Mouse (Mus musculus) common myeloid progenitor, adult 5-6 weeks (primary cell): ENCODE measurements around the gene Hist1h2an. TPM values are rescaled to one million over a fixed set of nuclear protein-coding genes. Genes with fewer than 3 reads are reported as not detected.

Experiments
- ATAC-seq: replicated peaks from 2 replicates; pipeline ENCODE4 v1.8.0; 2016; ENCODE audit warnings: low read depth, mild to moderate bottlenecking, moderate TSS enrichment, inconsistent platforms; ENCODE audit not compliant: poor library complexity, severe bottlenecking
- total RNA-seq: library from RNA; stranded (forward); fragments of 200-1000, 187-1606 nt; gene quantifications from 2 replicates; pipeline ENCODE4 v1.2.3, GENCODE M21; 2017

The Hist1h2an gene
- total RNA-seq, 1 experiment from 2014 or later, result 413 TPM

GRCm38 (mm10) chr13:21749387-21750158 is 37.4 kb downstream of the Hist1h2an start:
- no peak for ATAC-seq

- no peak for ATAC-seq
Measured at GRCm38 (mm10) chr13:21745006-21745405, 42.0 kb downstream of the Hist1h2an start.

Other genes with a start within 250 kb of the Hist1h2an start
- gene Olfr1366, start 244.4 kb downstream of the Hist1h2an start, total RNA-seq, result not detected in 2 replicates
- not detected in 2 replicates for gene Olfr1535, start 227.3 kb downstream of the Hist1h2an start, total RNA-seq
- gene Olfr1364, start 205.5 kb downstream of the Hist1h2an start, total RNA-seq, result not detected in 2 replicates
- gene Olfr1362, start 173.2 kb downstream of the Hist1h2an start, total RNA-seq, result not detected in 2 replicates
- gene Olfr11, start 144.7 kb downstream of the Hist1h2an start, total RNA-seq, result not detected in 2 replicates
- gene Olfr1361, start 123.8 kb downstream of the Hist1h2an start, total RNA-seq, result not detected in 2 replicates
- not detected in 2 replicates for gene Olfr1360, start 109.8 kb downstream of the Hist1h2an start, total RNA-seq
- not detected in 2 replicates for gene Olfr1359, start 89.1 kb downstream of the Hist1h2an start, total RNA-seq
- 401 and 517 TPM in 2 replicates for gene Hist1h2bl, start 71.1 kb downstream of the Hist1h2an start, total RNA-seq
- gene Hist1h2ai, start 70.8 kb downstream of the Hist1h2an start, total RNA-seq, result 1,241 and 1,337 TPM in 2 replicates
- 145 and 293 TPM in 2 replicates for gene Hist1h3h, start 69.6 kb downstream of the Hist1h2an start, total RNA-seq
- 379 and 469 TPM in 2 replicates for gene Hist1h2bm, start 65.2 kb downstream of the Hist1h2an start, total RNA-seq
- 469 and 581 TPM in 2 replicates for gene Hist1h4j, start 52.2 kb downstream of the Hist1h2an start, total RNA-seq
- 4,229 and 5,615 TPM in 2 replicates for gene Hist1h4k, start 36.7 kb downstream of the Hist1h2an start, total RNA-seq
- gene Hist1h2ak, start 33.4 kb downstream of the Hist1h2an start, total RNA-seq, result 950 and 1,047 TPM in 2 replicates
- 1,475 and 1,634 TPM in 2 replicates for gene Hist1h2bn, start 33.1 kb downstream of the Hist1h2an start, total RNA-seq
- 1,123 and 1,267 TPM in 2 replicates for gene Hist1h1b, start 6.6 kb downstream of the Hist1h2an start, total RNA-seq
- 252 and 264 TPM in 2 replicates for gene Hist1h3i, start 3.8 kb downstream of the Hist1h2an start, total RNA-seq
- gene Hist1h2bp, start 243 bp upstream of the Hist1h2an start, total RNA-seq, result 69.7 and 70.4 TPM in 2 replicates
- gene Hist1h2bq, start 23.0 kb upstream of the Hist1h2an start, total RNA-seq, result 106 and 143 TPM in 2 replicates
- gene Hist1h2ao, start 23.2 kb upstream of the Hist1h2an start, total RNA-seq, result 626 and 966 TPM in 2 replicates
- 3,201 and 5,019 TPM in 2 replicates for gene Hist1h4m, start 24.5 kb upstream of the Hist1h2an start, total RNA-seq
- gene Hist1h4n, start 45.0 kb upstream of the Hist1h2an start, total RNA-seq, result 2,940 and 3,195 TPM in 2 replicates
- gene Hist1h2ap, start 46.3 kb upstream of the Hist1h2an start, total RNA-seq, result 1,879 and 2,229 TPM in 2 replicates
- 234 and 268 TPM in 2 replicates for gene Hist1h2br, start 46.5 kb upstream of the Hist1h2an start, total RNA-seq
- gene Zfp184, start 157.9 kb upstream of the Hist1h2an start, total RNA-seq, result 13.1 and 13.9 TPM in 2 replicates
- not detected in 2 replicates for gene Pom121l2, start 194.0 kb upstream of the Hist1h2an start, total RNA-seq
- gene Prss16, start 222.5 kb upstream of the Hist1h2an start, total RNA-seq, result 0.73 and 5.5 TPM in 2 replicates
- gene Hist1h2ah, start 248.3 kb upstream of the Hist1h2an start, total RNA-seq, result 208 and 989 TPM in 2 replicates
- 1,449 and 1,731 TPM in 2 replicates for gene Hist1h2bk, start 248.7 kb upstream of the Hist1h2an start, total RNA-seq